Comparison of ENCODE assay signal across 20 mouse cellular contexts in the genomic region with DNA sequence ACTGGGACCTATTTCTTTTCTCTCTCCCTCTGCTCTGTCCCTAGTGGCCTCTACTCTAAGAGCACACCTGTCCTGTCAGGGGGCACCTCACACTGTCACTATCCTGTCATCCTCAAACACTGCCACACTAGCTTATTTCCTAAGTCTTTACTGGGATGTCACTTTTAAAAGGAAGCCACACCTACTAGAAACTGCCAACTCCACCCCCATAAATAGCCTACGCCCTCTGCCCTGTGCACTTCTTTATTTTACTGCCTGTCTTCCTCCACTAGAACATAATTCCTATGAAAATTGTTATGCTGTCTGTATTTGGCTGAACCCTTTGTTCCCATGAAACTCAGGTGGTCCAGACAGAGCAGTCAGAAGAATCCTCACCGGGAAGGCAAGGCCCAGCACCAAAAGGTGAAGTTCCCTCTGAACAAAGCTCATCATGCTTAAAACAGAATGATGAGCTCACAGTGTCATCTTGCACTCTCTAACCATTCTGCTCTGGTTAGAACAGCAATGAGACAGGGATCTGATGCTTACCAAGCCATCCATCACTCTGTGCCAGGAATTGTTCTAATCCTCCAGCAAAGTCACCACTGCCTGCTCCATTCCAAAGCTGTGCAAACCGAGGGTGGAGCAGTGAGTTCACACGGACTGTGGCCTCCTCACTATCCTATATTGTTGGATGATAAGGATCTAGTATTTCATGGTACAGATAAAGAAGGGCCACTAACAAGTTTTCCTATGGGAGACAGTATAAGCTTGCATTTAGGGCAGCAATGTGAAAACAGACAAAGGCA.
DNase-seq lines count a peak whose midpoint lies in the region; ATAC-seq and TF ChIP-seq lines count a peak whose summit lies in the region.
"Had no signal": no experiment of that assay in that cellular context is flagged by ENCODE, and none has a peak within 500 bp of the region (broad histone marks: within the 10 kb centered on the region; RNA-seq: fewer than 3 reads in every experiment).

No protein-coding gene starts in this region.

- WGBS in heart, embryonic 15.5 days: 74% methylated on average over 4 of the region's 4 CpGs
- WGBS in forebrain, embryonic 15.5 days: 95% methylated on average over 4 of the region's 4 CpGs

- TF ChIP-seq CTCF in layer of hippocampus, adult 2 months (conservative IDR thresholded peaks at IDR 0.05): no peak

- intact Hi-C loops in heart, postnatal 36 days (cut with DNase I): no loop called here

- no peak for ATAC-seq in heart, embryonic 15.5 days (replicated peaks; ENCODE audit: insufficient number of reproducible peaks, insufficient read depth, low FRiP score, low read depth)
- ATAC-seq in forebrain, embryonic 15.5 days (replicated peaks): no peak
- ATAC-seq: forebrain, embryonic 16.5 days; intestine, embryonic 15.5 days had no signal

- no peak overlapping the region for H3K4me2 ChIP-seq in heart, embryonic 15.5 days
- H3K4me2 ChIP-seq in forebrain, embryonic 15.5 days (replicated peaks): no peak overlapping the region
- H3K4me2 ChIP-seq: embryonic facial prominence, embryonic 15.5 days; hindbrain, embryonic 14.5 days; intestine, embryonic 15.5 days had no signal

- no peaks in the 10 kb centered on the region for H3K9me3 ChIP-seq in heart, embryonic 15.5 days (replicated peaks)
- H3K9me3 ChIP-seq in forebrain, embryonic 15.5 days: no peaks in the 10 kb centered on the region
- H3K9me3 ChIP-seq: embryonic facial prominence, embryonic 15.5 days; intestine, embryonic 15.5 days had no signal

- peaks cover 14% of the 10 kb centered on the region for H3K4me1 ChIP-seq in heart, embryonic 15.5 days (replicated peaks)
- peaks cover 6% of the 10 kb centered on the region for H3K4me1 ChIP-seq in forebrain, embryonic 15.5 days
- H3K4me1 ChIP-seq: embryonic facial prominence, embryonic 15.5 days; intestine, embryonic 15.5 days had no signal

- DNase-seq in heart, postnatal 36 days: no peak
- DNase-seq in layer of hippocampus, adult 2 months (ENCODE audit: low spot score in 2 of 2): no peak
- no peak for DNase-seq in layer of hippocampus, postnatal 14 days (ENCODE audit: low spot score in 2 of 2)
- peak; percentile 12 to 51 for DNase-seq in urinary bladder, postnatal 4 days (ENCODE audit: low spot score in 2 of 2)
- no peak for DNase-seq in urinary bladder, adult 18-20 months (ENCODE audit: low spot score in 2 of 2)
- DNase-seq: adrenal gland, adult 8-10 months; cerebellum, adult 11 months; cerebellum, adult 8-10 months; cerebellum, postnatal 14 days; embryo, embryonic 11 days; gastrocnemius, postnatal 10 days had no signal

- no peaks in the 10 kb centered on the region for H3K36me3 ChIP-seq in heart, embryonic 15.5 days
- H3K36me3 ChIP-seq in forebrain, embryonic 15.5 days: no peaks in the 10 kb centered on the region
- H3K36me3 ChIP-seq: embryonic facial prominence, embryonic 15.5 days; intestine, embryonic 15.5 days had no signal

- peak overlapping the region; percentile 44; the same call in 1 of the 2 replicates for H3K27ac ChIP-seq in heart, embryonic 15.5 days
- H3K27ac ChIP-seq in layer of hippocampus, adult 2 months: peak overlapping the region; percentile 46
- H3K27ac ChIP-seq in forebrain, embryonic 15.5 days (replicated peaks): no peak overlapping the region
- H3K27ac ChIP-seq: embryonic facial prominence, embryonic 15.5 days; hindbrain, embryonic 10.5 days; hindbrain, embryonic 14.5 days; intestine, embryonic 15.5 days had no signal

- H3K27me3 ChIP-seq in heart, embryonic 15.5 days: no peaks in the 10 kb centered on the region
- H3K27me3 ChIP-seq in forebrain, embryonic 15.5 days: no peaks in the 10 kb centered on the region
- H3K27me3 ChIP-seq: CH12.LX; embryonic facial prominence, embryonic 15.5 days; intestine, embryonic 15.5 days had no signal

- no peak overlapping the region for H3K9ac ChIP-seq in heart, embryonic 15.5 days
- no peak overlapping the region for H3K9ac ChIP-seq in forebrain, embryonic 15.5 days (replicated peaks)
- H3K9ac ChIP-seq: embryonic facial prominence, embryonic 15.5 days; hindbrain, embryonic 14.5 days; intestine, embryonic 15.5 days had no signal

- H3K4me3 ChIP-seq in heart, embryonic 15.5 days: no peak overlapping the region
- H3K4me3 ChIP-seq in layer of hippocampus, adult 2 months: no peak overlapping the region
- no peak overlapping the region for H3K4me3 ChIP-seq in forebrain, embryonic 15.5 days
- H3K4me3 ChIP-seq: embryonic facial prominence, embryonic 15.5 days; erythroblast, embryonic 14.5 days; hindbrain, embryonic 10.5 days; intestine, embryonic 15.5 days had no signal

Comparison
In these comparisons a context has a peak if more than half of its experiments do, and no peak if none do; other contexts are left out.
1. DNase-seq: peak in urinary bladder, postnatal 4 days (2 of 2); none in heart, postnatal 36 days (0 of 2), layer of hippocampus, adult 2 months (0 of 2), layer of hippocampus, postnatal 14 days (0 of 2) and urinary bladder, adult 18-20 months (0 of 2).